Mouse (Mus musculus) embryonic facial prominence, embryonic 15.5 days (tissue): ENCODE results near the gene Kif6. TPM values are rescaled to one million over a fixed set of nuclear protein-coding genes. Genes with fewer than 3 reads are reported as not detected.

ENCODE experiments used
- polyA plus RNA-seq: library from polyadenylated mRNA; unstranded; fragments of >200 nt; fragmentation: Nextera tagmentation; extraction: Ambion mirVana; gene quantifications from 2 replicates; pipeline ENCODE4 v1.2.1, GENCODE M21; 2015

Gene Kif6
- polyA plus RNA-seq, 1 experiment from 2014 or later: 3.9 TPM

Other genes starting within 250 kb of the Kif6 start
- gene Mocs1, start 186.8 kb upstream of the Kif6 start, polyA plus RNA-seq: 9.7 and 11.3 TPM in 2 replicates
- gene Daam2, start 50.8 kb upstream of the Kif6 start, polyA plus RNA-seq: 10.5 and 13.1 TPM in 2 replicates